Mouse (Mus musculus) gastrocnemius, postnatal 36 days (tissue): ENCODE results near the gene Nptx1. TPM values are rescaled to one million over a fixed set of nuclear protein-coding genes. Genes with fewer than 3 reads are reported as not detected.

ENCODE experiments used
- DNase-seq, 2 experiments: peaks; one replicate each; pipeline ENCODE4 v3.0.0; 2022
- intact Hi-C: fragments of 180-260 bp; cut with DNase I; formaldehyde crosslinking; loops from one replicate; pipeline ENCODE4 v1.15.1; 2025
- total RNA-seq, 2 experiments: library from RNA; stranded (reverse); gene quantifications; 2 replicates each; pipeline ENCODE4 v1.2.3; 2021

Gene Nptx1
- total RNA-seq, 2 experiments from 2014 or later = 0.10 TPM; not detected in 1

- intact Hi-C loops = no loop called here
- no peak for DNase-seq
Observed at GRCm38 (mm10) chr11:119500011-119500410, 47.5 kb downstream of the Nptx1 start.

GRCm38 (mm10) chr11:119499297-119499696, 48.3 kb downstream of the Nptx1 start:
- intact Hi-C loops = no loop called here
- DNase-seq = no peak

GRCm38 (mm10) chr11:119497451-119497850, 50.1 kb downstream of the Nptx1 start:
- intact Hi-C loops = no loop called here
- DNase-seq = no peak

GRCm38 (mm10) chr11:119496147-119496546, 51.4 kb downstream of the Nptx1 start:
- no peak for DNase-seq
- intact Hi-C loops = no loop called here

- no peak for DNase-seq
- intact Hi-C loops = no loop called here
Observed at GRCm38 (mm10) chr11:119493516-119493915, 54.0 kb downstream of the Nptx1 start.

GRCm38 (mm10) chr11:119492830-119493229, 54.7 kb downstream of the Nptx1 start:
- intact Hi-C loops = no loop called here
- no peak for DNase-seq

- no peak for DNase-seq
- intact Hi-C loops = loop anchor here (1.0 kb wide), 1 partner anchor 151 kb away; no protein-coding TSS in a partner anchor
Observed at GRCm38 (mm10) chr11:119491690-119492087, 55.9 kb downstream of the Nptx1 start.

- peak; percentile 97 for DNase-seq
- intact Hi-C loops = loop anchor here (1.0 kb wide), 1 partner anchor 151 kb away; no protein-coding TSS in a partner anchor
Observed at GRCm38 (mm10) chr11:119490861-119491689, 56.5 kb downstream of the Nptx1 start, which contains the start of gene Endov. Gene Endov (plus strand): TSS chr11:119491347.

Other genes starting within 250 kb of the Nptx1 start
- 10 to 100 TPM; 30.0 to 35.2 TPM for gene Eif4a3, start 247.7 kb downstream of the Nptx1 start, total RNA-seq
- gene Card14, start 240.0 kb downstream of the Nptx1 start, total RNA-seq = under 1 TPM; 0.31 to 0.62 TPM
- 1 to 10 TPM; 2.9 to 3.6 TPM for gene Sgsh, start 192.2 kb downstream of the Nptx1 start, total RNA-seq
- gene Slc26a11, start 192.2 kb downstream of the Nptx1 start, total RNA-seq = 1 to 10 TPM; 3.0 to 3.2 TPM
- gene Rnf213, start 154.7 kb downstream of the Nptx1 start, total RNA-seq = 1 to 10 TPM; 4.6 to 4.9 TPM
- 1 to 10 TPM; 3.8 to 3.9 TPM for gene Endov, start 56.4 kb downstream of the Nptx1 start, total RNA-seq
- 10 to 100 TPM; 23.6 to 25.9 TPM for gene Rptor, start 55.2 kb upstream of the Nptx1 start, total RNA-seq